In genomic region chr4:75065782-75066181, GRCm38 (mm10) we compare ENCODE assay signal across 27 mouse cellular contexts.
"Had no signal": no experiment of that assay in that cellular context is flagged by ENCODE, and none has a peak within 500 bp of the region (broad histone marks: within the 10 kb centered on the region; RNA-seq: fewer than 3 reads in every experiment).

No protein-coding gene starts in this region.

- H3K9ac ChIP-seq: heart, embryonic 13.5 days; heart, embryonic 15.5 days; hindbrain, embryonic 13.5 days; hindbrain, embryonic 15.5 days; kidney, embryonic 15.5 days; limb, embryonic 12.5 days; liver, embryonic 13.5 days; liver, embryonic 15.5 days; liver, postnatal 0 days had no signal

- H3K4me2 ChIP-seq: heart, embryonic 13.5 days; heart, embryonic 15.5 days; hindbrain, embryonic 13.5 days; hindbrain, embryonic 15.5 days; kidney, embryonic 15.5 days; limb, embryonic 12.5 days; liver, embryonic 11.5 days; liver, embryonic 13.5 days; liver, embryonic 15.5 days had no signal

- DNase-seq: gastrocnemius, postnatal 14 days; gastrocnemius, postnatal 36 days; heart, adult 11 months; heart, postnatal 14 days; heart, postnatal 36 days; kidney, adult 11 months; kidney, adult 2 months; kidney, adult 9 months; kidney, postnatal 14 days; kidney, postnatal 36 days; layer of hippocampus, adult 9-11 months; liver; liver, embryonic 13.5 days; liver, postnatal 0 days had no signal

- H3K36me3 ChIP-seq: heart, embryonic 10.5 days; heart, embryonic 13.5 days; heart, embryonic 15.5 days; hindbrain, embryonic 13.5 days; hindbrain, embryonic 15.5 days; kidney, embryonic 15.5 days; limb, embryonic 10.5 days; limb, embryonic 12.5 days; liver, embryonic 13.5 days; liver, embryonic 15.5 days had no signal

- H3K27me3 ChIP-seq: heart, embryonic 13.5 days; heart, embryonic 15.5 days; hindbrain, embryonic 13.5 days; hindbrain, embryonic 15.5 days; kidney, embryonic 15.5 days; limb, embryonic 12.5 days; liver, embryonic 13.5 days; liver, embryonic 15.5 days had no signal

- H3K4me1 ChIP-seq: heart, embryonic 10.5 days; heart, embryonic 13.5 days; heart, embryonic 15.5 days; hindbrain, embryonic 13.5 days; hindbrain, embryonic 15.5 days; kidney, embryonic 15.5 days; limb, embryonic 10.5 days; limb, embryonic 12.5 days; liver, embryonic 13.5 days; liver, embryonic 15.5 days had no signal

- H3K4me3 ChIP-seq: heart, embryonic 10.5 days; heart, embryonic 13.5 days; heart, embryonic 15.5 days; hindbrain, embryonic 13.5 days; hindbrain, embryonic 15.5 days; kidney, embryonic 15.5 days; limb, embryonic 10.5 days; limb, embryonic 12.5 days; liver, embryonic 13.5 days; liver, embryonic 15.5 days had no signal

- H3K27ac ChIP-seq: heart, embryonic 10.5 days; heart, embryonic 13.5 days; heart, embryonic 15.5 days; hindbrain, embryonic 13.5 days; hindbrain, embryonic 15.5 days; hindbrain, postnatal 0 days; kidney, embryonic 15.5 days; kidney, postnatal 0 days; limb, embryonic 10.5 days; limb, embryonic 12.5 days; liver, embryonic 13.5 days; liver, embryonic 15.5 days had no signal

- ATAC-seq: hindbrain, postnatal 0 days; intestine, embryonic 16.5 days; liver, postnatal 0 days had no signal

- H3K9me3 ChIP-seq: heart, embryonic 10.5 days; heart, embryonic 13.5 days; heart, embryonic 15.5 days; hindbrain, embryonic 13.5 days; hindbrain, embryonic 15.5 days; kidney, embryonic 15.5 days; limb, embryonic 10.5 days; limb, embryonic 12.5 days; liver, embryonic 13.5 days; liver, embryonic 15.5 days had no signal
